Mouse (Mus musculus): ENCODE measurements around the gene Gm49393.

- TF ChIP-seq CTCF (IDR thresholded peaks at IDR 0.05; ENCODE audit: borderline replicate concordance, insufficient read depth, low read depth, low read length) (no peak), POLR2A (IDR thresholded peaks at IDR 0.05; ENCODE audit: borderline replicate concordance, insufficient read depth, low read length) (no peak)
Measured at GRCm38 (mm10) chr13:60892301-60892700, 43.1 kb downstream of the Gm49393 start.
